Mouse (Mus musculus) hindlimb bud, embryonic 11.5 days (tissue): ENCODE results near the gene Agap3.

Experiments used
- DNase-seq: peaks from one replicate; pipeline ENCODE4 v3.0.0-alpha.2; 2012; ENCODE audit warnings: low read depth, low spot score; ENCODE audit errors: extremely low spot score

The Agap3 gene

GRCm38 (mm10) chr5:24474025-24474722 lies 22.2 kb downstream of the Agap3 start:
- no peak for DNase-seq

GRCm38 (mm10) chr5:24474723-24475261 lies 22.8 kb downstream of the Agap3 start:
- DNase-seq: no peak

GRCm38 (mm10) chr5:24475476-24476241 lies 23.7 kb downstream of the Agap3 start:
- no peak for DNase-seq

- DNase-seq: no peak
Measured at GRCm38 (mm10) chr5:24477909-24478308, 25.9 kb downstream of the Agap3 start.

- DNase-seq: no peak
Measured at GRCm38 (mm10) chr5:24481647-24482046, 29.7 kb downstream of the Agap3 start.

- DNase-seq: no peak
Measured at GRCm38 (mm10) chr5:24482247-24483079, 30.5 kb downstream of the Agap3 start.

- no peak for DNase-seq
Measured at GRCm38 (mm10) chr5:24483326-24483725, 31.3 kb downstream of the Agap3 start.

- DNase-seq: no peak
Measured at GRCm38 (mm10) chr5:24484963-24485362, 33.0 kb downstream of the Agap3 start.

GRCm38 (mm10) chr5:24486097-24486496 lies 34.1 kb downstream of the Agap3 start:
- DNase-seq: peak; percentile 66

- DNase-seq: no peak
Measured at GRCm38 (mm10) chr5:24486738-24487137, 34.8 kb downstream of the Agap3 start.

GRCm38 (mm10) chr5:24490413-24490920 lies 38.5 kb downstream of the Agap3 start:
- no peak for DNase-seq

GRCm38 (mm10) chr5:24492546-24493285 lies 40.7 kb downstream of the Agap3 start:
- DNase-seq: no peak

GRCm38 (mm10) chr5:24495019-24495418 lies 43.0 kb downstream of the Agap3 start:
- no peak for DNase-seq

GRCm38 (mm10) chr5:24496756-24497155 lies 44.8 kb downstream of the Agap3 start:
- no peak for DNase-seq

GRCm38 (mm10) chr5:24497526-24497925 lies 45.5 kb downstream of the Agap3 start:
- DNase-seq: no peak

GRCm38 (mm10) chr5:24499113-24499512 lies 47.1 kb downstream of the Agap3 start:
- DNase-seq: no peak

- DNase-seq: no peak
Measured at GRCm38 (mm10) chr5:24500851-24501250, 48.9 kb downstream of the Agap3 start.

GRCm38 (mm10) chr5:24502786-24503185 lies 50.8 kb downstream of the Agap3 start:
- DNase-seq: no peak

- no peak for DNase-seq
Measured at GRCm38 (mm10) chr5:24505513-24505912, 53.5 kb downstream of the Agap3 start.

GRCm38 (mm10) chr5:24508406-24508805 lies 56.4 kb downstream of the Agap3 start:
- DNase-seq: no peak
